Mouse (Mus musculus) hindbrain, embryonic 14.5 days (tissue): ENCODE measurements around the gene Gpc3. TPM values are rescaled to one million over a fixed set of nuclear protein-coding genes. Genes with fewer than 3 reads are reported as not detected.

ENCODE experiments used
- ATAC-seq: fragments of 200-750 bp; cut with Nextera tagmentation; 2 replicates; pipeline ENCODE4 v1.8.0; 2017; ENCODE audit warnings: moderate number of reproducible peaks, mild to moderate bottlenecking, moderate TSS enrichment, moderate library complexity; ENCODE audit not compliant: low FRiP score
- DNase-seq: peaks from one replicate; pipeline ENCODE4 v3.0.0-alpha.2; 2015; ENCODE audit warnings: low spot score
- H3K27ac ChIP-seq: fragments of 300-500 bp; sonication (generic); 2 replicates; pipeline ENCODE4 v1.5.1; 2014; ENCODE audit warnings: mild to moderate bottlenecking, moderate library complexity
- H3K27me3 ChIP-seq: fragments of 300-500 bp; sonication (generic); 2 replicates; pipeline ENCODE4 v1.6.1; 2014; ENCODE audit warnings: mild to moderate bottlenecking, low read length, mixed read lengths; ENCODE audit not compliant: control insufficient read depth, insufficient read depth
- H3K36me3 ChIP-seq: fragments of 300-500 bp; sonication (generic); replicated peaks from 2 replicates; pipeline ENCODE4 v1.6.1; 2014; ENCODE audit not compliant: control insufficient read depth, insufficient read depth
- H3K4me1 ChIP-seq: fragments of 300-500 bp; sonication (generic); replicated peaks from 2 replicates; pipeline ENCODE4 v1.6.1; 2014; ENCODE audit warnings: antibody characterized with exemption, low read length, mixed read lengths; ENCODE audit not compliant: control insufficient read depth, insufficient read depth
- H3K4me2 ChIP-seq: fragments of 300-500 bp; sonication (generic); replicated peaks from 2 replicates; pipeline ENCODE4 v1.6.1; 2014; ENCODE audit warnings: mild to moderate bottlenecking, moderate library complexity
- H3K4me3 ChIP-seq: fragments of 300-500 bp; sonication (generic); replicated peaks from 2 replicates; pipeline ENCODE4 v1.5.1; 2014; ENCODE audit warnings: mild to moderate bottlenecking, low read length
- H3K9ac ChIP-seq: fragments of 300-500 bp; sonication (generic); 2 replicates; pipeline ENCODE4 v1.6.1; 2014
- H3K9me3 ChIP-seq: fragments of 300-500 bp; sonication (generic); 2 replicates; pipeline ENCODE4 v1.6.1; 2016; ENCODE audit warnings: low read length; ENCODE audit not compliant: control insufficient read depth
- WGBS: fragments of 180-500 bp; shearing (Covaris S2); extraction: QIAGEN DNeasy Blood & Tissue Kit; methylation state at CpG from one replicate; pipeline ENCODE4 v1.1.7; 2014; 5-methylcytosine and 5-hydroxymethylcytosine counted together
- polyA plus RNA-seq: library from polyadenylated mRNA; unstranded; fragments of >200 nt; fragmentation: Nextera tagmentation; extraction: Ambion mirVana; gene quantifications from 2 replicates; pipeline ENCODE4 v1.2.1, GENCODE M21; 2014

Gpc3 gene
- polyA plus RNA-seq, 1 experiment from 2014 or later: 122 TPM

GRCm38 (mm10) chrX:52599246-52599645, 14.5 kb downstream of the Gpc3 start:
- DNase-seq (no peak), ATAC-seq (no peak)
- 79% methylated on average over 1 of the region's 1 CpGs for WGBS

GRCm38 (mm10) chrX:52587671-52588070, 26.1 kb downstream of the Gpc3 start:
- DNase-seq: no peak
- Histone ChIP-seq H3K27ac (no peak overlapping the region), H3K9ac (no peak overlapping the region), H3K4me2 (no peak overlapping the region), H3K27me3 (no peaks in the 10 kb centered on the region), H3K9me3 (no peaks in the 10 kb centered on the region), H3K4me3 (no peak overlapping the region), H3K4me1 (no peaks in the 10 kb centered on the region), H3K36me3 (no peaks in the 10 kb centered on the region)
- ATAC-seq: no peak

More at GRCm38 (mm10) chrX:52599246-52599645, 14.5 kb downstream of the Gpc3 start:
- Histone ChIP-seq H3K4me2 (no peak overlapping the region), H3K27ac (no peak overlapping the region), H3K9me3 (no peaks in the 10 kb centered on the region), H3K36me3 (no peaks in the 10 kb centered on the region), H3K9ac (no peak overlapping the region), H3K27me3 (no peaks in the 10 kb centered on the region), H3K4me1 (no peaks in the 10 kb centered on the region), H3K4me3 (no peak overlapping the region)

- ATAC-seq: no peak
- WGBS: 82% methylated on average over 4 of the region's 4 CpGs
- no peaks in the 10 kb centered on the region for H3K9me3 ChIP-seq
Measured at GRCm38 (mm10) chrX:52559995-52560394, 53.8 kb downstream of the Gpc3 start.

DNA sequence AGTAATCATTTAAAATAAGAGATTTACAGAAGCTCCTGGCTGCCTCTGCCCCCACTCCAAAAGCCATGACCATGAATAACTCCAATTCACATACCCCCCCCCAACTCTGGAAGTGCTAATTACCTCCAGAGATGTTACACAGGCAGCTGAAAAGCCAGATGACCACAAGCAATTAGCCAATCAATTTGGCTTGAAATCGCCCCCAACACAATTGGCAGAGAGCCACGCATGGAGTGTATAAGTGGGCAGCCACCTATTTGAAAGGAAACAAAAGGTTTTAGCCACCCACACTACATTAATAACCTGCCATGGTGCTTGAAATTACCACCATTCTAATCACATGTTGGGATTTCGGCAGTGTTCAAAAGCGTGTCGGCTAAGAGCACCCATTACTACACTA, 55.2 kb downstream of the Gpc3 start:
- ATAC-seq (no peak), DNase-seq (no peak)
- Histone ChIP-seq H3K4me3 (no peak overlapping the region), H3K27me3 (no peaks in the 10 kb centered on the region; the same call in 1 of the 2 replicates), H3K4me2 (no peak overlapping the region), H3K4me1 (no peaks in the 10 kb centered on the region), H3K36me3 (no peaks in the 10 kb centered on the region), H3K9ac (no peak overlapping the region), H3K27ac (no peak overlapping the region), H3K9me3 (no peaks in the 10 kb centered on the region)
- WGBS: 52% methylated on average over 5 of the region's 5 CpGs

More at GRCm38 (mm10) chrX:52559995-52560394, 53.8 kb downstream of the Gpc3 start:
- H3K9ac ChIP-seq: no peak overlapping the region
- H3K4me1 ChIP-seq: no peaks in the 10 kb centered on the region
- no peaks in the 10 kb centered on the region for H3K27me3 ChIP-seq
- no peak overlapping the region for H3K4me2 ChIP-seq
- DNase-seq: no peak
- no peak overlapping the region for H3K27ac ChIP-seq
- no peak overlapping the region for H3K4me3 ChIP-seq
- no peaks in the 10 kb centered on the region for H3K36me3 ChIP-seq

- Histone ChIP-seq H3K9me3 (no peaks in the 10 kb centered on the region), H3K27me3 (no peaks in the 10 kb centered on the region; the same call in 1 of the 2 replicates), H3K4me3 (no peak overlapping the region), H3K9ac (no peak overlapping the region), H3K36me3 (no peaks in the 10 kb centered on the region), H3K4me1 (no peaks in the 10 kb centered on the region), H3K4me2 (no peak overlapping the region), H3K27ac (no peak overlapping the region)
- no peak for ATAC-seq
- WGBS: 81% methylated on average over 6 of the region's 6 CpGs
- DNase-seq: no peak
Measured at GRCm38 (mm10) chrX:52557489-52557888, 56.3 kb downstream of the Gpc3 start.

DNA sequence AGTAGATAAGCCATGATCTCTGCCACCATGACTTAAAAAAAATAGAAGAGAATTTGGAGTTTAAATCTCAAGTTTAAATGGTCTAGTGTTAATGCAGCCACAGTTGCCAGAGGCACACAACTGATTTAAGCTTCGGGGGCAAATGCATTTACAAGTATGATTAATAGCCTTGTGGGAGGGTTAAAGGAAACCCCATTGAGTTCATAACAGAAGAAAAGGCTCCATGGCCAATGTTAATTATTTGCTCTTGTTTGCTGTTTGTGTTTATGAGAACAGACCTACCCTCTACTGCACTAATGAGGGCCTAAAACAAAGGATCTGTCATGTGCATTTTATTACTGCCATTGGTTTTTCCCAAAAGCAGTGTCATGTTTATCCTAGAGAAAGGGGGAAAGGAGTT, 62.5 kb downstream of the Gpc3 start:
- no peak overlapping the region for H3K27ac ChIP-seq
- no peaks in the 10 kb centered on the region for H3K4me1 ChIP-seq
- WGBS: 34% methylated on average over 1 of the region's 1 CpGs
- ATAC-seq (no peak), DNase-seq (no peak)
- H3K36me3 ChIP-seq: no peaks in the 10 kb centered on the region
- no peaks in the 10 kb centered on the region; the same call in 1 of the 2 replicates for H3K27me3 ChIP-seq
- H3K4me3 ChIP-seq: no peak overlapping the region
- no peaks in the 10 kb centered on the region for H3K9me3 ChIP-seq
- no peak overlapping the region for H3K4me2 ChIP-seq
- H3K9ac ChIP-seq: no peak overlapping the region

GRCm38 (mm10) chrX:52544623-52545022, 69.1 kb downstream of the Gpc3 start:
- Histone ChIP-seq H3K9ac (no peak overlapping the region), H3K4me2 (no peak overlapping the region), H3K27me3 (no peaks in the 10 kb centered on the region), H3K36me3 (no peaks in the 10 kb centered on the region), H3K9me3 (no peaks in the 10 kb centered on the region), H3K4me1 (no peaks in the 10 kb centered on the region), H3K27ac (no peak overlapping the region), H3K4me3 (no peak overlapping the region)
- WGBS: 72% methylated on average over 3 of the region's 3 CpGs
- no peak for DNase-seq
- no peak for ATAC-seq

DNA sequence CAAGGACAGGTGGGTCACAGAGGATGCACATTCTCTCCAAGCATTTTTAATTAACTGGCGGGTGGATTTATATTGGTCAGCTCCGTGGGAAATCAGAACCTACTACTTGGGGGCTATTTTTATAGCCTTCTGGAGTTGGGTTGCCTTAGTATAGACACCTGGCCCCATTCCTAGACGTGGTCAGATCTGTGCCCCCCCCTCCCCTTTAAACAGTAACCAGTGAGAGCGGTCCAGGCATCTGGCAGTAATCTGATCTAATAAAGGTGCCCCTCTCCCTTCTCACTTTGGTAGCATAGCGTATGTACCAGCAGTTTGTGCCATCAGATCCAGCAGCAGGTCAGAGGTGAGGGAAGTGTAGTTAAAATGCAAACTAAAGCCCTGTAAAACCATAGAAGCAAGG, 76.5 kb downstream of the Gpc3 start:
- Histone ChIP-seq H3K27me3 (no peaks in the 10 kb centered on the region), H3K4me1 (no peaks in the 10 kb centered on the region), H3K4me2 (no peak overlapping the region), H3K36me3 (no peaks in the 10 kb centered on the region), H3K9me3 (no peaks in the 10 kb centered on the region), H3K27ac (no peak overlapping the region), H3K9ac (no peak overlapping the region), H3K4me3 (no peak overlapping the region)
- no peak for DNase-seq
- ATAC-seq: no peak
- WGBS: 74% methylated on average over 5 of the region's 5 CpGs

DNA sequence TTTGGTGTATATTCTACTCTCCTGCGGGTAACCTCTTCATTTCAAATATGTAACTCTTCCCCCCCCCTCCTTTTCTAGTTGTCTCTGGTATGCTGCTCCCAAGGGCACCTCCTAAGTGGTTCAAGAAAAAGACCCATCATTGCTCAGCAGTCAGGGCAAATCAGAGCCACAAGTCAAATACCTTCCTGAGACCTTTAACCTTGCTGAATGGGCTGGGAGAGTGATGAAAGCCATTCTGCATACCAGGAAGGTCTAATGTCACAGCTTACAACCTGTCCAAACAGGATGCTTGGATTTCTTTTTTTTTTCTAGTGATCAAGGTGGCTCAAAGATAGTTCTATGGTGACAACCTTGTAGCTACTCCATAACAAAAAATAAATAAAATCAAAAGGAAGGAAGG, 80.0 kb downstream of the Gpc3 start:
- no peak for DNase-seq
- H3K27ac ChIP-seq: no peak overlapping the region
- no peak for ATAC-seq
- H3K4me3 ChIP-seq: no peak overlapping the region
- H3K4me2 ChIP-seq: no peak overlapping the region
- H3K27me3 ChIP-seq: no peaks in the 10 kb centered on the region
- H3K4me1 ChIP-seq: no peaks in the 10 kb centered on the region
- 77% methylated on average over 1 of the region's 1 CpGs for WGBS
- H3K36me3 ChIP-seq: no peaks in the 10 kb centered on the region
- H3K9me3 ChIP-seq: no peaks in the 10 kb centered on the region
- H3K9ac ChIP-seq: no peak overlapping the region

- H3K9ac ChIP-seq: no peak overlapping the region
- H3K9me3 ChIP-seq: no peaks in the 10 kb centered on the region
- ATAC-seq (no peak), DNase-seq (no peak)
- H3K27ac ChIP-seq: no peak overlapping the region
- H3K4me1 ChIP-seq: no peaks in the 10 kb centered on the region
- no peaks in the 10 kb centered on the region for H3K36me3 ChIP-seq
- H3K4me3 ChIP-seq: no peak overlapping the region
- 60% methylated on average over 4 of the region's 4 CpGs for WGBS
- H3K4me2 ChIP-seq: no peak overlapping the region
- H3K27me3 ChIP-seq: no peaks in the 10 kb centered on the region
Measured at GRCm38 (mm10) chrX:52533098-52533497, 80.7 kb downstream of the Gpc3 start.
